Mouse (Mus musculus) ES-E14 (cell line): ENCODE data around the gene Stk40. TPM values are rescaled to one million over a fixed set of nuclear protein-coding genes. Genes with fewer than 3 reads are reported as not detected.
"Not testable (repeated sequence)": the region's sequence is repeated elsewhere in the genome, so short reads cannot be mapped to it uniquely, and the experiment has no call there.

ENCODE experiments used
- DNase-seq: peaks from one replicate; pipeline ENCODE4 v3.0.0-alpha.2; 2013; ENCODE audit warnings: low read depth, low spot score
- H3K27ac ChIP-seq: 2 replicates; pipeline ENCODE4 v1.5.1; 2012; ENCODE audit warnings: low read depth, mild to moderate bottlenecking, low read length, moderate library complexity, mixed read lengths; ENCODE audit not compliant: poor library complexity, insufficient read depth, severe bottlenecking
- H3K36me3 ChIP-seq: 2 replicates; pipeline ENCODE4 v1.6.1; 2012; ENCODE audit warnings: mild to moderate bottlenecking, low read length, moderate library complexity, mixed read lengths; ENCODE audit not compliant: control insufficient read depth, poor library complexity, insufficient read depth, severe bottlenecking
- H3K4me1 ChIP-seq, 2 experiments: fragments of 150-350 bp in 1 of 2; sonication (generic) in 1 of 2; 2 replicates each; pipeline ENCODE4 v1.6.1; 2012; ENCODE audit warnings: low read length in 2 of 2, mild to moderate bottlenecking in 1 of 2, mixed read lengths in 1 of 2; ENCODE audit not compliant: control insufficient read depth in 2 of 2, insufficient read depth in 2 of 2, poor library complexity in 1 of 2
- H3K4me3 ChIP-seq, 2 experiments: fragments of 150-350 bp in 1 of 2; sonication (generic) in 1 of 2; 2 replicates each; pipeline ENCODE4 v1.5.1; 2012; ENCODE audit warnings: low read length in 2 of 2, low read depth in 1 of 2, mild to moderate bottlenecking in 1 of 2, mixed read lengths in 1 of 2; ENCODE audit not compliant: insufficient read depth in 1 of 2, poor library complexity in 1 of 2, severe bottlenecking in 1 of 2
- H3K9ac ChIP-seq: 2 replicates; pipeline ENCODE4 v1.6.1; 2012; ENCODE audit warnings: low read depth, mild to moderate bottlenecking, low read length, mixed read lengths; ENCODE audit not compliant: poor library complexity, insufficient read depth, severe bottlenecking
- H3K9me3 ChIP-seq: fragments of 150-350 bp; sonication (generic); 2 replicates; pipeline ENCODE4 v1.6.1; 2012; ENCODE audit warnings: low read depth, mild to moderate bottlenecking, low read length; ENCODE audit not compliant: control insufficient read depth, insufficient read depth
- CHD2 ChIP-seq: IDR thresholded peaks from 2 replicates; pipeline ENCODE4 v1.6.1; 2014; ENCODE audit warnings: mild to moderate bottlenecking, low read depth, low read length, inconsistent platforms
- HCFC1 ChIP-seq: IDR thresholded peaks from 2 replicates; pipeline ENCODE4 v1.6.1; 2012; ENCODE audit warnings: low read length, inconsistent platforms, borderline replicate concordance; ENCODE audit not compliant: insufficient read depth
- MAFK ChIP-seq: IDR thresholded peaks from 2 replicates; pipeline ENCODE4 v1.6.1; 2014; ENCODE audit warnings: mild to moderate bottlenecking, low read depth, low read length, inconsistent platforms; ENCODE audit not compliant: insufficient read depth
- ZC3H11A ChIP-seq: IDR thresholded peaks from 2 replicates; pipeline ENCODE4 v1.6.1; 2012; ENCODE audit warnings: low read depth, mild to moderate bottlenecking, inconsistent platforms, low read length, borderline replicate concordance
- ZNF384 ChIP-seq: IDR thresholded peaks from 2 replicates; pipeline ENCODE4 v1.6.1; 2012; ENCODE audit warnings: low read depth, low read length, inconsistent platforms
- in situ Hi-C, 2 experiments: fragments of 600-800 bp; cut with MboI; formaldehyde crosslinking; loops; one replicate each; pipeline ENCODE4 v1.15.1; 2025; ENCODE audit warnings: low sequenced_read_pairs in 2 of 2, inconsistent platforms in 1 of 2; ENCODE audit not compliant: unreplicated experiment in 2 of 2
- total RNA-seq: library from RNA; depleted of rRNA; stranded (reverse); fragments of 300-350 nt; gene quantifications from 2 replicates; pipeline ENCODE4 v1.2.3, GENCODE M21; 2012

The Stk40 gene
- total RNA-seq, 1 experiment = 20.2 TPM

GRCm38 (mm10) chr4:126085996-126086576, 17.7 kb upstream of the Stk40 start:
- no peaks in the 10 kb centered on the region for H3K36me3 ChIP-seq
- H3K4me1 ChIP-seq = peaks cover 0 to 4% of the 10 kb centered on the region in 2 experiments; a peak in 1 of 4 replicates
- peak; percentile 80 for DNase-seq
- in situ Hi-C loops = no loop called here
- no peak overlapping the region for H3K4me3 ChIP-seq
- TF ChIP-seq HCFC1 (no peak), ZNF384 (peak; percentile 29; the same call in 1 of the 2 replicates), MAFK (no peak), CHD2 (no peak), ZC3H11A (peak; percentile 52; the same call in 1 of the 2 replicates)
- H3K27ac ChIP-seq = no peak overlapping the region
- no peaks in the 10 kb centered on the region for H3K9me3 ChIP-seq
- H3K9ac ChIP-seq = no peak overlapping the region

GRCm38 (mm10) chr4:126090101-126090847, 13.5 kb upstream of the Stk40 start:
- in situ Hi-C loops = no loop called here
- no peak overlapping the region for H3K9ac ChIP-seq
- no peaks in the 10 kb centered on the region for H3K9me3 ChIP-seq
- no peaks in the 10 kb centered on the region for H3K36me3 ChIP-seq
- TF ChIP-seq ZC3H11A (no peak), CHD2 (no peak), ZNF384 (no peak), MAFK (no peak), HCFC1 (no peak)
- H3K4me3 ChIP-seq = no peak overlapping the region
- H3K27ac ChIP-seq = no peak overlapping the region
- H3K4me1 ChIP-seq = no peaks in the 10 kb centered on the region
- no peak for DNase-seq

DNA sequence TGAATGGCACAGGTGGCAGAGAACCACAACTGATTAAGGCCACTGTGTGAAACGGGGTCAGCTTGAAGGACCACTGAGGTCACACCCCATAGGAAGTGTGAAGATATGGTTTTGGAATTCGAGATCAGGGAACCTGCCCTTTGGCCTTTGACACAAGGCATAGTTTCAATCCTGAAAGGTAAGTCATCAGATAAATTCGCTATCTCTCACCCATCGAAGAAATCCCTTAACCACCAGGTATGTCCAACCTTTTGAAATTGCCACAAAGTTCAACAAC, 13.0 kb upstream of the Stk40 start:
- TF ChIP-seq ZC3H11A (no peak), HCFC1 (no peak), MAFK (no peak), ZNF384 (no peak), CHD2 (no peak)
- Histone ChIP-seq H3K36me3 (no peaks in the 10 kb centered on the region), H3K9me3 (no peaks in the 10 kb centered on the region), H3K4me1 (no peaks in the 10 kb centered on the region), H3K4me3 (no peak overlapping the region), H3K9ac (no peak overlapping the region), H3K27ac (no peak overlapping the region)
- no peak for DNase-seq
- in situ Hi-C loops = no loop called here

- H3K4me3 ChIP-seq = no peak overlapping the region
- H3K4me1 ChIP-seq = no peaks in the 10 kb centered on the region
- H3K9me3 ChIP-seq = no peaks in the 10 kb centered on the region
- H3K9ac ChIP-seq = no peak overlapping the region
- no peak overlapping the region for H3K27ac ChIP-seq
- no peak for DNase-seq
- TF ChIP-seq HCFC1 (no peak), ZNF384 (no peak), MAFK (no peak), ZC3H11A (no peak), CHD2 (no peak)
- no peaks in the 10 kb centered on the region for H3K36me3 ChIP-seq
- in situ Hi-C loops = no loop called here
Observed at GRCm38 (mm10) chr4:126091873-126092272, 11.9 kb upstream of the Stk40 start.

GRCm38 (mm10) chr4:126095622-126096430, 7.9 kb upstream of the Stk40 start:
- H3K4me3 ChIP-seq, H3K4me1 ChIP-seq, H3K9ac ChIP-seq, DNase-seq, in situ Hi-C loops, H3K9me3 ChIP-seq, H3K27ac ChIP-seq: not testable (repeated sequence)
- H3K36me3 ChIP-seq = peaks cover 13% of the 10 kb centered on the region; the same call in 1 of the 2 replicates
